Comparison of ENCODE assay signal across 9 mouse cellular contexts in the genomic region with DNA sequence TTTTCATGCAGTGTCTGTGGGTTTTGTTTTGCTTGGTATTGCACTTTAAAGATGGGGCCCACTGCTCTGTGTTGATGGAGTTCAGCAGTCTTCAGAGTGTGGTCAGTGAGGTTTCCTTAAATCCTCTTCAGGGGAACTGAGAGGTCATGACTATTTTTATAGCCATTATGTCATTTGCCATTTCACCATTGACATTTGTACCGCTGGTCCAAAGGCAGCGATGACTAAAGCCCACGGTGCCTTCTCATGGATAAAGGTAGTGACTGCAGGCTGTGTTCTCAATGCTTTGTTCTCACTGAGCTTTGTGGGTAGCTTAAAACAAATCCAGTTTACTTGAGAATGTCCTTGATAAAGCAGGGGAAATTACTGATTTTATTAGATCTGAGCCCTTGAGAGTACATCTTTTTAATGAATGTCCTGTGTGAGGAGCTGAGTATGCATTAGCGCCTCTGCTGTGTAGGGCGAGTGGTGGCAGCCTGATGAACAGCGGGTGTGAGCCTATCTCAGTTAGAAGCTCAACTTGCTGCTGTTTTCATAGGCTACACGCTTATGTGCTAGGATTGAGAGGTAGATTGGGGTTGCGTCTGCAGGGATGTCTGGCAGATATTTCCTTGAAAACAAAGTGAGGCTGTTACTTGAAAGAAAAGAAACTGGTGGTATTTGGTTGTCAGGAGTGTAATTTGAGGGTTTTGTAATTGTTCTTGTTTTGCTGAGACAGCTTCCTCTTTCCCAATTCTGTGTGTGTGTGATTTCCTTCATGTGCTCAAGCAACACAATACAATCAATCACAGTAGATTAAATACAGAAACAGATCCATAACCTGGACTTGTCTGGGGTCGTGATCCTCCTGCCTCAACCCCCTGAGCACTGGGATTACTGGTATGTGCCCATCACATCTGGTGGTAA. TPM values are rescaled to one million over a fixed set of nuclear protein-coding genes. Genes with fewer than 3 reads are reported as not detected.
DNase-seq lines count a peak whose midpoint lies in the region; ATAC-seq lines count a peak whose summit lies in the region.
"Had no signal": no experiment of that assay in that cellular context is flagged by ENCODE, and none has a peak within 500 bp of the region (broad histone marks: within the 10 kb centered on the region; RNA-seq: fewer than 3 reads in every experiment).

No protein-coding gene starts in this region.

- 0 out of 2 replicates have a peak overlapping the region, but pooled peaks have one; percentile 3 for H3K27ac ChIP-seq in midbrain, embryonic 16.5 days (ENCODE audit: low read length)
- H3K27ac ChIP-seq: hindbrain, embryonic 15.5 days; limb, embryonic 13.5 days had no signal

- no peak overlapping the region for H3K9ac ChIP-seq in midbrain, embryonic 16.5 days (ENCODE audit: low read depth, low read length)
- H3K9ac ChIP-seq: hindbrain, embryonic 15.5 days; limb, embryonic 13.5 days had no signal

- no peak overlapping the region for H3K4me3 ChIP-seq in midbrain, embryonic 16.5 days (ENCODE audit: low read depth, low read length)
- H3K4me3 ChIP-seq: hindbrain, embryonic 15.5 days; limb, embryonic 13.5 days had no signal

- H3K4me1 ChIP-seq in midbrain, embryonic 16.5 days (ENCODE audit: control insufficient read depth, insufficient read depth, low read length), result peaks cover 10% of the 10 kb centered on the region

- no peaks in the 10 kb centered on the region for H3K9me3 ChIP-seq in midbrain, embryonic 16.5 days (replicated peaks; ENCODE audit: control insufficient read depth, low read length, poor library complexity, severe bottlenecking)
- H3K9me3 ChIP-seq: hindbrain, embryonic 15.5 days had no signal

- H3K4me2 ChIP-seq in midbrain, embryonic 16.5 days (ENCODE audit: low read length), result no peak overlapping the region
- H3K4me2 ChIP-seq: hindbrain, embryonic 15.5 days; limb, embryonic 13.5 days had no signal

- ATAC-seq in midbrain, embryonic 16.5 days, result no peak

- peak; percentile 34 for DNase-seq in kidney, adult 9 months
- DNase-seq in kidney, postnatal 10 days, result no peak
- peak; percentile 55 for DNase-seq in adipocyte (ENCODE audit: low spot score)
- DNase-seq in heart, adult 8-10 months (ENCODE audit: low spot score), result peak; percentile 46
- DNase-seq in testis, postnatal 14 days (ENCODE audit: low spot score), result no peak
- DNase-seq in layer of hippocampus, postnatal 36 days, result no peak

- H3K36me3 ChIP-seq in midbrain, embryonic 16.5 days (ENCODE audit: control insufficient read depth, insufficient read depth, low read length), result peaks cover 22% of the 10 kb centered on the region

- H3K27me3 ChIP-seq in midbrain, embryonic 16.5 days (ENCODE audit: control insufficient read depth, insufficient read depth, low read depth, low read length), result no peaks in the 10 kb centered on the region
- H3K27me3 ChIP-seq: hindbrain, embryonic 15.5 days; limb, embryonic 13.5 days had no signal

- 59% methylated on average over 9 of the region's 9 CpGs for WGBS in midbrain, embryonic 16.5 days

RNA-seq across cellular contexts. Expression of gene Myh10, which starts 15.4 kb away (rescaled TPM):
- 10 to 100 TPM; 21.6 to 24.0 (median 22.9) TPM for total RNA-seq in heart, adult 8-10 months (2022)
- 94.9 and 104 TPM in 2 replicates for polyA plus RNA-seq in midbrain, embryonic 16.5 days (2015; fragmentation: Nextera tagmentation; extraction: Ambion mirVana)
- 100 to 1,000 TPM; 140 to 143 TPM for total RNA-seq in layer of hippocampus, postnatal 36 days (2021)

Comparison
In these comparisons a context has a peak if more than half of its experiments do, and no peak if none do; other contexts are left out.
1. DNase-seq: peak in kidney, adult 9 months (single experiment), adipocyte (single experiment) and heart, adult 8-10 months (single experiment); none in kidney, postnatal 10 days (single experiment), testis, postnatal 14 days (single experiment) and layer of hippocampus, postnatal 36 days (0 of 2).
2. RNA of gene Myh10, which starts 15.4 kb away (total RNA-seq): 140 to 143 TPM in layer of hippocampus, postnatal 36 days; 21.6 to 24.0 TPM in heart, adult 8-10 months; every median in the first group is over 4 times any median in the second.